Mouse (Mus musculus) kidney, postnatal 14 days (tissue): ENCODE results near the gene Gid4.
"Not testable (repeated sequence)": the region's sequence is repeated elsewhere in the genome, so short reads cannot be mapped to it uniquely, and the experiment has no call there.

Experiments used
- DNase-seq: peaks from one replicate; pipeline ENCODE4 v3.0.0; 2022; ENCODE audit warnings: mixed read lengths

Gene Gid4

GRCm38 (mm10) chr11:60435133-60435532, 18.2 kb downstream of the Gid4 start:
- no peak for DNase-seq

- no peak for DNase-seq
These were observed 19.7 kb downstream of the Gid4 start for GRCm38 (mm10) chr11:60436618-60437017.

- not testable (repeated sequence) for DNase-seq
These were observed 22.7 kb downstream of the Gid4 start for GRCm38 (mm10) chr11:60439621-60440020.

GRCm38 (mm10) chr11:60440176-60440575, 23.2 kb downstream of the Gid4 start:
- peak; percentile 30 for DNase-seq

DNA sequence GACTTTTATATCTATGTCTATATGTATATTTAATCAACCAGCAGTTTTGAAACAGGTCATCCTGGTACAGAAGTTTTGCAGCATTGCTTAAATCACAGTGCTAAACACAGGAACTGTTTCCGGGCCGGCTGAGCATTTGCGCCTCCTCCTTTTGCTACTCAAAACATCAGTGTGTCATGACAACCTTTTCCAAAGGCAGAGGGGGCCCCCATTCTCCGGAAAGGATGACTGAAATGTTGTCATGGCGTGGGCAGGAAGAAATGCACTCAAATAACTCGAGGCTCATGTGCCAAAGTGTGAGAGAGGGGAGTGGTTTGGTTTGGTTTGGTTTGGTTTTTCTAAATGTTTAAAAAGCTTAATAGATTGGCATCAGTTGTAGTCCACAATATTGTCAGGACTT, 26.0 kb downstream of the Gid4 start:
- no peak for DNase-seq

GRCm38 (mm10) chr11:60444007-60444406, 27.1 kb downstream of the Gid4 start:
- no peak for DNase-seq

DNA sequence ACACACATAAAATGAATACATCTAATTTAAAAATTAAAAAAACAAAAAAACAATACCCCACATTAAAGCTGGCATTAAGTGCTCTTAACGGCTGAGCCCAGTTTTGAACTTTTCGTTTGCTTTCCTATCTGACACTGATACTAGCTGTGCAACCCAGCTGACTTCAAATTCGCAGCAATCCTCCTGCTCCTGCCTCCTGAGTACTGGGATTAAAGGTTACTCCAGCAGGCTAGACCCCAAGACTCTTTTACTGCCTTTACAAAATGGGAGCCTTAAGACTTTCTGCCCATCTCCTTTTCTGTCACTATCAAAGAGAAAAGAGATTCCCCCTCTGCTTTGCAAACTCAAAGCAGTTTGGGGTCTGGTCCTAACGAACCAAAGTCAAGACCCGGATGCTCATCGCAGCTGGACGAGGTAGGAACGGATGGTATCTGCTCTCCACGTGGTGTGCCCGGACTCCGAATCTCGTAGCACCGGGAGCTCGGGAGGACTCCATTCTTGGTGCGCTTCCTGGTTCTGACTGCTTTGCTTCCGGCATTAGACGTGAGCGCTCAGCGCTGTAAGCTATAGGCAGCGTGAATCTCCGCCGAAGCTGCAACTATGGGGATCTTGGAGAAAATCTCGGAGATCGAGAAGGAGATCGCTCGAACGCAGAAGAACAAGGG, 37.3 kb downstream of the Gid4 start, which contains the start of gene Drg2:
Gene Drg2 (plus strand): TSS at position 512 of the 665 bp plus-strand sequence.
- DNase-seq, result peak; percentile 90

DNA sequence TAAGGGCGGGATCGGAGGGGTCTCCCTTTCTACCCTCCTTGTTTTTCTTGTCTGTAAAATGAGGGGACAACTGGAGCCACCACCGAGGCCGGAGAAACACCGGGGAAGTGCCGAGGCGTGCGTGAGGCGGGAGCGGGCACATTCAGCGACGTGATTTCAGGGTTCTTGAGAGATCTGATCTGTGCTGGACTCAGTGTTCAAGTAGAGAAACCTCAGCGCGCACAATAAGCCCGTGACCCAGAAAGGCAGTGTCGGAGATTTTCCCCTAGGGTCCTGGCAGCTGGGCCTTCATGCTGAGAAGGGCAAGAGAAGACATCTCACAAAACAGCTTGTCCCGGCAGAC, 37.8 kb downstream of the Gid4 start:
- DNase-seq, result no peak

GRCm38 (mm10) chr11:60457973-60458372, 41.0 kb downstream of the Gid4 start:
- DNase-seq, result peak; percentile 15

DNA sequence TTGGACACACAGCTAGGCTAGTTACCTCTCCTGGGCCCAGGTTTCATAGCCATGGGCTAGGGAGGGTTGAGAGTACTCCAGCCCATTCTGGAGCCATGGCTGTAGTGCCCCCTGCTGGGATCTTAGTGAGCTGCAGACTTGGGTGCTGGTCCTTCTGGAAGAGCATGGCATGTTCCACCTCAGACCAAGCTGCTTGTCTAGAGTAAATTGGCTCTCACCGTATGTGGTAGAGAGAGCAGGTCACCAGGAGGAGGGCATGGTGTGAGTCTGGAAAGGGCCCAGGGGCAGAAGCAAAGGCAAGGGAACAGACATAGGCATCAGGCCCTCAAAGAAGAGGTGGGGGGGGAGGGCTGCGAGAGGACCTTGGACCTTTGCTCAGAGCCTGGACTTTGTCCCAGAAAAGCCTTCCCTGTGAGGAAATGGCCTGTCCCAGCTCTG, 49.0 kb downstream of the Gid4 start:
- DNase-seq, result peak; percentile 84

GRCm38 (mm10) chr11:60469039-60469438, 52.1 kb downstream of the Gid4 start, which contains the start of gene Myo15:
TSS of gene Myo15 (plus strand) at chr11:60469339.
- DNase-seq, result no peak

DNA sequence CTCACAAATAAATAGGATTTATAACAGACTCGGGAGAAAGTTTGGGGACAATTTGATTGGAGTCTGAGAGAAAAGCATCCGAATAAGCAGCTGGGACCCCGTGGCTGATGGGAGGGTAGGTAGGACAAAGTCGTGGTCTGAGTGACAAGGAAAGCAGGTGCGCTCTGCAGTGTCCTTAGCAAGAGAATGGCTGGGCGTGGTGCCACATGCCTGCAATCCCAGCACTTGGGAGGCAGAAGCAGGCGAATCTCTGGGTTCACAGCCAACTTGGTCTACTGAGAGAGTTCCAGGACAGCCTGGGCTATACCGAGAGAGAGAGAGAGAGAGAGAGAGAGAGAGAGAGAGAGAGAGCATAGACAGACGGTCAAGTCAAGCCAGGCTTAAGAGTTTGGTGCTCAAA, 53.8 kb downstream of the Gid4 start:
- no peak for DNase-seq

GRCm38 (mm10) chr11:60474534-60474933, 57.6 kb downstream of the Gid4 start:
- no peak for DNase-seq

DNA sequence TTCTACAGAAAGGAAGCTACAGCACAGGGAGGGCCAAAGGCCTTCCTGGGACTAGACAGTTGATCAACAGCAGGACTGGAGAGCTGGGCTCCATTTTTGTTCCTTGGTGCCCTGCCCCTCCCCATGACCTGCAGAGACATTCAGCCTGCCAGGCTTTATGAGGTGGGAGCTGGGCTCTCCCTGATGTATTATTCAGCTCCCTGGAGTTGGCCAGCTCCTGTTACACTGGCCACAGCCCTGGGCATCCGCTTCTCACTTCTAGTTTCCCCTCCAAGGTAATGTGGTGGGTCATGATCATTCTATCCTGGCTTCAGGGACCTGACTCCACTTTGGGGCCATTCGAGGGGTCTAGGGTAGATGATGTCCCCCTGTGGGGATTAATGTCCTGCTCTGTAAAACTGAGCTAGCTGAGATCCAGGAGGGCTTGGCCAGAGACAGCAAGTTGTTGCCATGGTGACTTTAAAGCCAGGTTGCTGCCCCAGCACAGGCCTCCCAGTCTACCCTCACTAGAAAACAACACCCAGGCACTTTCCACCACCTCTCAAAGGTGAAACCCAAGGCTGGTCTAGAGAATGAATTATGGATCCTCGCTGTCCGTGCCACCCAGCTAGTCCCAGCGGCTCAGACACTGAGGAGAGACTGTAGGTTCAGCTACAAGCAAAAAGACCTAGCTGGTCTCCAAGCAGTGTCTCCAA, 58.9 kb downstream of the Gid4 start:
- no peak for DNase-seq

DNA sequence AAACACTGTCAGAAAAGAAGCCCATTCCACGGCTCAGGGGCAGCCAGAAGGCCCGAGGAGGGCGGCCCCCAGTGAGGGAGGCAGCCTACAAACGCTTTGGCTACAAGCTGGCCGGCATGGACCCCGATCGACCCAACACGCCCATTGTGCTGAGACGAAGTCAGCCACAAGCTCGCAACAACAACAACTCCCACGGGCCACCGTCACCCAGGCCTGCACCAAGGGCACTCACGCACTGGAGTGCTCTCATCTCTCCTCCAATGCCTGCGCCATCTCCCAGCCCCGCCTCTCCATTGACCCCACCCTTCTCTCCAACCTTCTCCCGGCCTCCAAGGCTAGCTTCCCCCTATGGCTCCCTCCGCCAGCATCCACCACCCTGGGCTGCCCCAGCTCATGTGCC, 61.2 kb downstream of the Gid4 start:
- DNase-seq, result no peak

DNA sequence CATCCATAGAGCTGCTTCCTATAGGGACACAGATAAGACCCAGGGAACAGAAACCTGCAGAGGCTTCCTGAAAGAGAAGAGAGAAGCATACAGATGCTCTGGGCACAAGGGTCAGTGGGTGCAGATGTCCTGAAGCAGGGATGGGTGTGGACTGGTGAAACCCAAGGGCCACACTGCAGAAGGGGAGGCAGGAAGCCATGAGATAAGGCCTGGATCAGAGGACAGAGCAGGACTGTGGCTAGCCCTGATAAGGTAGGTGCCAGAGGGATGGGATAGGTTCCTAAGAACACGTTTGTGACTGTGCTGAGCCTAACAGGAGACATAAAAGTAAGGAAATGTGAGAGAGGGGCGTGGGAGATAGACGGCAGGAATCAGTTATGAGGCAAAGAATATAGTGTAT, 69.3 kb downstream of the Gid4 start:
- no peak for DNase-seq

DNA sequence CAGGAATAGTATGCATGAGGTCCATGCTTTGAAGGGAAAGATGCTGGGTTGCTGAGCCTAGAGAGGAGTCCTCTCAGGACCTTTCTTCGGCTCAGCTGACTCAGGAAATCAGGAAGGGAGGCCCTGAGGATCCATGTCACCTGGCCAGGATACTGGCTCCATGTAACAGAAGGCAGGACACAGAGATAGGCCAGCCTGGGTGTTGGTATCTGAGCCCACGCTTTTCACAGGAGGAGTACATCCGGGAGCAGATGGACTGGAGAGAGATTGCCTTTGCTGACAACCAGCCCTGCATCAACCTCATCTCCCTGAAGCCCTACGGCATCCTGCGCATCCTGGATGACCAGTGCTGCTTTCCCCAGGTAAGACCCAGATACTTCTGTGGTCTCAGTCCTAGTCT, 75.8 kb downstream of the Gid4 start:
- DNase-seq, result no peak

DNA sequence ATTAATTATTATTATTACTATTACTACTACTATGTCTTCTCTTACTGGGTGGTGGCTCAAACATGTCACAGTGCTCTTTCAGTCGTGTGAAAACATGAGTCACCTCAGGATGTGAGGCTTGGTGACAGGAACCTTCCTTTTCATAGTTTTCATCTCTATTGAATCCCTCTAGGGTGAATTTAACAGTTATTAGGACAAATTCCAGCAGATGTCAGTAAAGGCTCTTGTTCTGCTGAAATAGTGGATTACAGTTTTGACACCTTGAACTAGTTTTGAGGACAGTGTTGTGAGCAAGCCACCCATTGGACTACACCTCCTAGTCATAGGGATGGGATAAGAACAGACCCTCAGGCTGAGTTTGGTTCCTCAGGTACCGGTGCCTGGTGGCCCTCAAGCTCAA, 78.7 kb downstream of the Gid4 start:
- no peak for DNase-seq
